Mouse (Mus musculus): ENCODE measurements around the gene Kidins220. TPM values are rescaled to one million over a fixed set of nuclear protein-coding genes. Genes with fewer than 3 reads are reported as not detected.
A peak's percentile ranks its signal among the peaks of the same experiment; 100 is the strongest.

Kidins220 gene
- total RNA-seq, 2 experiments from 2014 or later, result 301 to 346 TPM

GRCm38 (mm10) chr12:24965406-24965805 is 9.3 kb upstream of the Kidins220 start:
- no peak overlapping the region for H3K4me3 ChIP-seq
- peak overlapping the region; percentile 73 for H3K27ac ChIP-seq
- intact Hi-C loops (cut with DNase I), result no loop called here
- no peak for TF ChIP-seq CTCF (IDR thresholded peaks at IDR 0.05)
- peak in 1 of 2 experiments; percentile 28 for DNase-seq (ENCODE audit: extremely low spot score in 1 of 2, low spot score in 2 of 2)

DNA sequence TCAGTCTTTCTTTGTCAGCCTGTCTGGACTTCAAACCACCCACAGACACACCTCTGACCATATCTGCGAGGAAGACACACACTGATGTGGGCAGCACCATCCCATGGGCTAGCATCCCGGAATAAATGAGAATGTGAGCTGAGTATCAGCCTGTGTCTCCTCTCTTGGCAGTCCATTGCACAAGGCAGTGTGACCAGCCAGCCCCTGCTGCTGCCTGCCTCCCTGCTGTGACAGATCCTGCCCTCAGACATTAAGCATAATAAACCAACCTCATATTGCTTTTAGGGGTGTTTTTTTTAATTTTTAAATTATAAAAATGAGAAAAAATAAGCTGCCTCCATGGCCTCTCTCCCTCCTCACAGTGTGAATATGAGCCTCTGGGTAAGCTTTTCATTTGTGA is 8.7 kb upstream of the Kidins220 start:
- peak overlapping the region; percentile 73 for H3K27ac ChIP-seq
- H3K4me3 ChIP-seq, result no peak overlapping the region
- intact Hi-C loops (cut with DNase I), result no loop called here

DNA sequence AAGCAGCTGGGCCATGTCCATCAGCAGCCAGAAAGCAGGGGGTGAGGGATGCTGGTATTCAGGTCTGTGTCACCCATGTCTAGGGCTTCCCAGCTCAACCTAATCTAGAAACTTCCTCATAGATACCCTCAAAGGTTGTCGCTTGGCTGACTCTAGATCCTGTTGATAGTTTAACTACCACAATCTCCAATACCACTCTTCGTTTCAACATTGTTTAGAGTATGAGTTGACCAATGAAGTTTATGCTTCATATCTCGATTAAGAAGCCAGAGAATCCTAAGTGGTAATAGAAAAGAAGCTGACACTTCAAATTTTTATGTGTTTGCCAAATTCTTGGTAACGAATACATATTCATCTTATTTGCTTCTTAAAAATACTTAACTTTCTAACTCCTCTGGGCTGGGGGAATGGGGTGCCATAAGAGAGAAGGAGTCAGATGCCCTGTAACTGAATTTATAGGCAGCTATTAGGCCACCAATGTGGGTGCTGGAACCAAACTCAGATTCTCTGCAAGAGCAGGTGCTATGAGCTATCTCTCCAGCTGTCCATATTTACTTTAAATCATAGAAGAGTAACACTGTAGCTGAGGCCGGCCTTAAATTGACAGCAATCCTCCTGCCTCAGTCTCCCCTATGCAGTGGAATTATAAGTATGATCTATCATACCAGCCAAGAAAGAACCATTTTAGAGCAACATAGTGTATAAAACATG is 3.1 kb upstream of the Kidins220 start:
- TF ChIP-seq CTCF (IDR thresholded peaks at IDR 0.05), result no peak
- intact Hi-C loops (cut with DNase I), result no loop called here
- H3K27ac ChIP-seq, result no peak overlapping the region
- no peak overlapping the region for H3K4me3 ChIP-seq
- no peak for DNase-seq (ENCODE audit: extremely low spot score in 1 of 2, low spot score in 2 of 2)

More for the DNA sequence above, 8.7 kb upstream of the Kidins220 start:
- DNase-seq (ENCODE audit: extremely low spot score in 1 of 2, low spot score in 2 of 2), result no peak
- no peak for TF ChIP-seq CTCF (IDR thresholded peaks at IDR 0.05)

- TF ChIP-seq CTCF (IDR thresholded peaks at IDR 0.05), result no peak
- DNase-seq (ENCODE audit: extremely low spot score in 1 of 2, low spot score in 2 of 2), result no peak
- intact Hi-C loops (cut with DNase I), result no loop called here
Observed at GRCm38 (mm10) chr12:24972371-24973350, 2.1 kb upstream of the Kidins220 start.

DNA sequence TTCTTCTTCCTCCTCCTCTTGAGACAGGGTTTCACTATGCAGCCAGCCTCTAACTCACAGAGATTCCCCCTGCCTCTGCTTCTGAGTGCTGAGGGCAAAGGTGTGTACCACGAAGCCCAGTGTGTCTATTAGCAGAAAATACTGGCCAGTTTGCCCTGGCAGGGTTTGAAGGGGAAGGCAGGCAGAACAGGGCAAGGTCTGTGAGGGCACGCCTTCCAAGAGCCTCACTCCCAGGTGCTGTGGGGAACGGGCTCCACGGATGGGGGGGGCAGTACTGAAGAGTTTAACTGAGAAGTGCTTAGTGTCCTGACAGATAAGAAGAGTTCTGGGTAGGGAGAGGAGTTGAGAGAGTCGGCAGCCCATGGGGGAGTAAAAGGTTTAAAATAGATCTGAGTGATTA is 1.1 kb upstream of the Kidins220 start:
- intact Hi-C loops (cut with DNase I), result no loop called here

More at GRCm38 (mm10) chr12:24972371-24973350, 2.1 kb upstream of the Kidins220 start:
- H3K4me3 ChIP-seq, result no peak overlapping the region
- H3K27ac ChIP-seq, result no peak overlapping the region

GRCm38 (mm10) chr12:24975115-24975733 is 499 bp downstream of the Kidins220 start:
- Histone ChIP-seq H3K27ac (peak overlapping the region; percentile 89), H3K4me3 (peak overlapping the region; percentile 73)
- DNase-seq (ENCODE audit: extremely low spot score in 1 of 2, low spot score in 2 of 2), result peak; percentile 68 to 74
- intact Hi-C loops (cut with DNase I), result no loop called here
- peak; percentile 88 for TF ChIP-seq CTCF (IDR thresholded peaks at IDR 0.05)

More for the DNA sequence above, 1.1 kb upstream of the Kidins220 start:
- no peak for TF ChIP-seq CTCF (IDR thresholded peaks at IDR 0.05)
- no peak for DNase-seq (ENCODE audit: extremely low spot score in 1 of 2, low spot score in 2 of 2)
- H3K27ac ChIP-seq, result no peak overlapping the region
- no peak overlapping the region for H3K4me3 ChIP-seq

GRCm38 (mm10) chr12:24985226-24985625 is 10.5 kb downstream of the Kidins220 start:
- no peak for DNase-seq (ENCODE audit: extremely low spot score in 1 of 2, low spot score in 2 of 2)
- no peak overlapping the region for H3K27ac ChIP-seq
- TF ChIP-seq CTCF (IDR thresholded peaks at IDR 0.05), result no peak
- intact Hi-C loops (cut with DNase I), result no loop called here
- H3K4me3 ChIP-seq, result no peak overlapping the region

DNA sequence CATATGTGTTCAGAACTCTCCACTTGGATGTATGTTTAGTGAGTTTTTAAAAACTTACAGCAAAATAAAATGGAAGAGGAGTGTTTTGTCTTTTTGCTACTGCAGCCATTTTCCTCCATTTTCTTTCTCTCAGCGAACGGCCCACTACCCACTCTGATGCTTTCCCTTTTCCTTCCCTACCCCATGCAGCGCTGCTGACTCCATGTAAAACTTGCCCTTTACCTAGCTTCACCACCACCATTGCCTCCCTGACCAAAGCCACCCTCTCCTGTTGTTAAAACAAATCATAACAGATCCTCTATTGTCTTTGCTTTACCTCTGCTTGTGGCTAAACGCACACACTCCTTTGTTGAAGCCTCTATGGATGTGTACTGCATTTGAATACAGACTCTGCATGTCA is 20.6 kb downstream of the Kidins220 start:
- TF ChIP-seq CTCF (IDR thresholded peaks at IDR 0.05), result no peak
- DNase-seq (ENCODE audit: extremely low spot score in 1 of 2, low spot score in 2 of 2), result no peak
- intact Hi-C loops (cut with DNase I), result no loop called here
- Histone ChIP-seq H3K4me3 (no peak overlapping the region), H3K27ac (no peak overlapping the region)

DNA sequence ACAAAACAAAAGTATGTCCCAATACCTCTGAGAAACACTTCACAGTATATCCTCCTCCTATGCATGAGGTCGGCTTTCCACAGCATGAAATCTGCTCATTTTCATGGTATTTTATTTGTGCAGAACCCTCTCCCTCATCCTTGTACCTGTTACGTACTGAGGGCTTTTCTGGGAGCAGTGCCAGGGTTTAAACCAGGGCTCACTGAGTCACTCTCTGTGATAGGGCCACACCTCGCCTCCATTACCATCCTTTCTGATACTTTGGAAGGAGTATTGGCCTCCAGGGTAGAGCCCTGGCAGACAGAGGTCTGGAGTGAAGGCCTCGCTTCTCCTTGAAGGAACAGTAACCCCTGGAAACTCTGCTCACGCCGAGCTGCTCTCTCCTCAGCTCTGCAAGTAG is 30.6 kb downstream of the Kidins220 start:
- no peak for DNase-seq (ENCODE audit: extremely low spot score in 1 of 2, low spot score in 2 of 2)
- Histone ChIP-seq H3K4me3 (no peak overlapping the region), H3K27ac (no peak overlapping the region)
- no peak for TF ChIP-seq CTCF (IDR thresholded peaks at IDR 0.05)
- intact Hi-C loops (cut with DNase I), result no loop called here

DNA sequence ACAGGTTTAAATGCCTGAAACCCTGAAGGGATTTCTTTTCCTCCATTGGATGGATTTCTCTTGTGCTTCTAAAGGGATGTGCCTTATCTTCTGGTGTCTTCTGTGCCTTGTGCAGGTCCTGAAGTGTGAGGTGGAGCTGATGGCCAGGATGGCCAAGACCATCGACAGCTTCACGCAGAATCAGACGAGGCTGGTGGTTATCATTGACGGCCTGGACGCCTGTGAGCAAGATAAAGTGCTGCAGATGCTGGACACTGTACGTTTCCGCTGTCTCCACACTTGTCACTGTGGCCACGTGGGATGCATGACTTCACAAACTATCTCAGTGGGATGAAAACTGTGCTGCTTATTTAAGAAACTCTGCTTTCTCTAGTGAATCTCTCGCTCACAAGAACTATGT is 35.2 kb downstream of the Kidins220 start:
- TF ChIP-seq CTCF (IDR thresholded peaks at IDR 0.05), result no peak
- intact Hi-C loops (cut with DNase I), result no loop called here
- no peak for DNase-seq (ENCODE audit: extremely low spot score in 1 of 2, low spot score in 2 of 2)
- H3K27ac ChIP-seq, result no peak overlapping the region
- H3K4me3 ChIP-seq, result no peak overlapping the region

DNA sequence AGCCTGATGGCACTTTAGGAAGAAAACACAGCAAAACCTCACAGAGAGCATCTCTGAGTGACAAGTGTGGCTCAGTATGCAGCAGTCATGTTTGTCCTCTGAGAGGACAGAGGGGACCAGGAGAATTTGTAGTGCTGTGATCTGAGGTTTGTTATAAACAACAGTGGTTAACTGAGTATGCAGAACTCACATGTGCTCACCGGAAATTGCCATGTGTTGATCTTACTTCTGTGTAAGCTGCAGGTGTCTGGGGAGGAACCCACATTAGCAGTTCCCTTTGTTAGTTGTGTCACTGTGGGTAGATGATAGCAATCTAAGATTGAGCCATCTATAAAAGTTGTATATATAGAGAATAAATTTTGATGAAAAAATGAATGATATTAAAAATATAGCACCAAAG is 35.7 kb downstream of the Kidins220 start:
- DNase-seq (ENCODE audit: extremely low spot score in 1 of 2, low spot score in 2 of 2), result no peak
- Histone ChIP-seq H3K4me3 (no peak overlapping the region), H3K27ac (no peak overlapping the region)
- no peak for TF ChIP-seq CTCF (IDR thresholded peaks at IDR 0.05)
- intact Hi-C loops (cut with DNase I), result no loop called here

Measured in left cerebral cortex, adult 2 months (tissue).